Mouse (Mus musculus) heart, embryonic 11.5 days (tissue): Measurements from ENCODE around the gene Hist1h3i. TPM values are rescaled to one million over a fixed set of nuclear protein-coding genes. Genes with fewer than 3 reads are reported as not detected.
"Not testable (repeated sequence)": the region's sequence is repeated elsewhere in the genome, so short reads cannot be mapped to it uniquely, and the experiment has no call there.

Source experiments
- ATAC-seq: fragments of 200-750 bp; cut with Nextera tagmentation; replicated peaks from 2 replicates; pipeline ENCODE4 v1.8.0; 2017; ENCODE audit warnings: moderate library complexity; ENCODE audit not compliant: insufficient number of reproducible peaks, low FRiP score, low TSS enrichment
- H3K27ac ChIP-seq: fragments of 300-500 bp; sonication (generic); 2 replicates; pipeline ENCODE4 v1.5.1; 2014; ENCODE audit warnings: mild to moderate bottlenecking, low read depth, low read length
- H3K27me3 ChIP-seq: fragments of 300-500 bp; sonication (generic); 2 replicates; pipeline ENCODE4 v1.6.1; 2014; ENCODE audit warnings: mild to moderate bottlenecking, low read length, mixed read lengths; ENCODE audit not compliant: control insufficient read depth, insufficient read depth
- H3K36me3 ChIP-seq: fragments of 300-500 bp; sonication (generic); 2 replicates; pipeline ENCODE4 v1.6.1; 2014; ENCODE audit warnings: mild to moderate bottlenecking, low read length, moderate library complexity, mixed read lengths; ENCODE audit not compliant: control insufficient read depth, insufficient read depth
- H3K4me1 ChIP-seq: fragments of 300-500 bp; sonication (generic); 2 replicates; pipeline ENCODE4 v1.6.1; 2014; ENCODE audit warnings: low read length; ENCODE audit not compliant: control insufficient read depth, insufficient read depth
- H3K4me2 ChIP-seq: fragments of 300-500 bp; sonication (generic); 2 replicates; pipeline ENCODE4 v1.6.1; 2014; ENCODE audit warnings: mild to moderate bottlenecking, moderate library complexity
- H3K4me3 ChIP-seq: fragments of 300-500 bp; sonication (generic); 2 replicates; pipeline ENCODE4 v1.5.1; 2014; ENCODE audit warnings: low read depth, low read length
- H3K9ac ChIP-seq: fragments of 300-500 bp; sonication (generic); 2 replicates; pipeline ENCODE4 v1.6.1; 2014; ENCODE audit warnings: mild to moderate bottlenecking, low read depth, low read length, moderate library complexity
- H3K9me3 ChIP-seq: fragments of 300-500 bp; sonication (generic); replicated peaks from 2 replicates; pipeline ENCODE4 v1.6.1; 2016; ENCODE audit warnings: low read length; ENCODE audit not compliant: control insufficient read depth
- WGBS: fragments of 180-500 bp; shearing (Covaris S2); extraction: QIAGEN DNeasy Blood & Tissue Kit; methylation state at CpG from one replicate; pipeline ENCODE4 v1.1.7; 2014; ENCODE audit not compliant: insufficient replicate concordance; 5-methylcytosine and 5-hydroxymethylcytosine counted together
- polyA plus RNA-seq: library from polyadenylated mRNA; unstranded; fragments of >200 nt; fragmentation: Nextera tagmentation; extraction: Ambion mirVana; gene quantifications from 2 replicates; pipeline ENCODE4 v1.2.1, GENCODE M21; 2014

Gene Hist1h3i
- polyA plus RNA-seq, 1 experiment from 2014 or later: 123 TPM

DNA sequence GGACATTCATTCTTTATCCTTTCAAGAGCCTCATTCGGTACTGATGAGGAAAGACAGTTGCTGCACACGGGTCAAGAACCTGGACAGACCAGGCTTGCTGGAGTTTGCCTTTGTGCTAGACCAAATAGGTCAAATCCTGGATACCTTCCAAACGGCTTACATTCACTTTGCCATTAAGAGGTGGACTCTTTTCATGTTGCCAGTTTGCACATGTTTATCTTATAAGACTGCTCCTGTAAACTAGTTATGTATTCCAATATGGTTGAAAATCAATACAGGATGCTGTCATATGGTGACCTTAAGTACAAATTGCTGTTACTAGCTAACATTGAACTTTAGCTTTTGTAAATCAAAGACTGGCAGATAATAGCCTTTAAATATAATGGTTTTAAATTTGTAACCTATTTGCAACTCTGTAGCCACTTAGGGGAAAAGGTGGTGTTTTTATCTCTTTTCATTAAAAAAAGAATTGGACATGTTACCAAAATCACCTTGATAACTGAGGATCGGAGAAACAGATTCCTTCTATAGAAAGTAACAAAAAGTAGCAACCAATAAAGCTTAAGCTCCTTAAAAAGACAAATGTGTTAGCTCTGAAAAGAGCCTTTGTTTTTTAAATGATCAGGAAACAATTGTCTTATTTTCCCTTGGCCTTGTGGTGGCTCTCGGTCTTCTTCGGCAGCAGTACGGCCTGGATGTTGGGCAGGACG, 3.2 kb upstream of the Hist1h3i start:
- Histone ChIP-seq H3K4me2 (peak overlapping the region; percentile 61), H3K9me3 (no peaks in the 10 kb centered on the region), H3K36me3 (no peaks in the 10 kb centered on the region), H3K4me3 (peak overlapping the region; percentile 39), H3K9ac (peak overlapping the region; percentile 69; the same call in 1 of the 2 replicates), H3K4me1 (peaks cover 16% of the 10 kb centered on the region), H3K27me3 (no peaks in the 10 kb centered on the region), H3K27ac (peak overlapping the region; percentile 84)
- 9% methylated on average over 8 of the region's 8 CpGs for WGBS
- no peak for ATAC-seq

DNA sequence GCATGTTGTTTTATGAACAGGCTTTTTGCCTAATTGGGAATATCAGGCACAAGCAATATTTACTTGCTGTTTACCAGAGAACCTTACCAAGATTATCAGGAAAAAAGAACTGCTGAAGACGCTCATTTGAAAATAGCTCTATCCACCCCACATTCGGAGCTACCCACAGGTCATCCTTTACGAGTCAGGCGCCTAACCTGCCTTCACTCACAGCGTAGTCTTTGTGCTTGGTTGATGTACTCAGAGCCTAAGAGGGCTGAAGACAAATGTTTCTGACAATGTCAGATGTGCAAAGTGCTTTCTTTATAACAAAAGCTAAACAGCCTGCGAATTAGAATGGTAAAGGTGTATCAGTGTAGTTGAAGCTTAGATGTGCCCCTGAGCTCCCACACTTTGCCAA, 1.1 kb upstream of the Hist1h3i start:
- Histone ChIP-seq H3K9ac (peak overlapping the region; percentile 71), H3K27me3 (no peaks in the 10 kb centered on the region), H3K4me2 (peak overlapping the region; percentile 75), H3K9me3 (no peaks in the 10 kb centered on the region), H3K36me3 (no peaks in the 10 kb centered on the region), H3K27ac (peak overlapping the region; percentile 82), H3K4me1 (peaks cover 13% of the 10 kb centered on the region; the same call in 1 of the 2 replicates), H3K4me3 (no peak overlapping the region)
- no peak for ATAC-seq
- 39% methylated on average over 6 of the region's 6 CpGs for WGBS

GRCm38 (mm10) chr13:21783734-21784161, 578 bp upstream of the Hist1h3i start:
- Histone ChIP-seq H3K27me3 (no peaks in the 10 kb centered on the region), H3K9me3 (no peaks in the 10 kb centered on the region), H3K4me2 (peak overlapping the region; percentile 75), H3K36me3 (no peaks in the 10 kb centered on the region), H3K4me3 (peak overlapping the region; percentile 39), H3K9ac (peak overlapping the region; percentile 71), H3K27ac (peak overlapping the region; percentile 82), H3K4me1 (peaks cover 13% of the 10 kb centered on the region; the same call in 1 of the 2 replicates)
- no peak for ATAC-seq
- WGBS: 3% methylated on average over 9 of the region's 9 CpGs

GRCm38 (mm10) chr13:21782361-21783254, 562 bp downstream of the Hist1h3i start:
- H3K27me3 ChIP-seq, H3K36me3 ChIP-seq, H3K9me3 ChIP-seq, ATAC-seq: not testable (repeated sequence)
- H3K4me2 ChIP-seq: peak overlapping the region; percentile 75
- H3K27ac ChIP-seq: peak overlapping the region; percentile 87
- H3K4me3 ChIP-seq: peak overlapping the region; percentile 39
- H3K9ac ChIP-seq: peak overlapping the region; percentile 76
- peaks cover 13% of the 10 kb centered on the region; the same call in 1 of the 2 replicates for H3K4me1 ChIP-seq
- WGBS: 2% methylated on average over 17 of the region's 35 CpGs

GRCm38 (mm10) chr13:21781639-21782038, 1.5 kb downstream of the Hist1h3i start:
- no peak overlapping the region for H3K4me2 ChIP-seq
- no peaks in the 10 kb centered on the region for H3K9me3 ChIP-seq
- WGBS: 93% methylated on average over 1 of the region's 1 CpGs
- ATAC-seq: no peak
- H3K4me1 ChIP-seq: peaks cover 13% of the 10 kb centered on the region; the same call in 1 of the 2 replicates
- H3K9ac ChIP-seq: no peak overlapping the region
- H3K27ac ChIP-seq: 0 out of 2 replicates have a peak overlapping the region, but pooled peaks have one; percentile 35
- no peaks in the 10 kb centered on the region for H3K36me3 ChIP-seq
- no peaks in the 10 kb centered on the region for H3K27me3 ChIP-seq
- H3K4me3 ChIP-seq: no peak overlapping the region

DNA sequence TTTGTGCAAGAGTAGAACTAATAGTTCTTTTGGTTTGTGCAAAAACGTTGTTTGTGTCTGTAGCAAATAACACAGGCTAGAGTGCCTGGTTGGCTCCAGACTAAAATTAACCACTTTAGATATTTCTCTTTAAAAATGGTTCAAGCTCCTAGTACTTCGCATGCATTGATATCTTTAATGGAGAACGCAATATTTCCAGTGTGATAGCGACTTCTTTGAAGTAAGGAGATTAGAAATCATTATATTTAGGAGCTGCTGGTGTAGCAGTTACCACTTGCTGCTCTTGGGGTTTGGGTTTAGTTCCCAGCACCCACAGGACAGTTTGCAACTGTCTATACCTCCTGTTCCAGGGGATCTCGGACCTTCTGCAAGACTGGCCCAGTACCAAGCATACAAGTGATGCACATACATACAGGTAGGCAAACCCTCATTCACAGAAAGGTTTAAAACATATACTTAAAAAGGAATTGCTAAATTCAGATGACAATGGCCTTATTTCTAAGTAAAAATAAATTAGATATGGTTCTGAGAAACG, 2.1 kb downstream of the Hist1h3i start:
- Histone ChIP-seq H3K9me3 (no peaks in the 10 kb centered on the region), H3K9ac (peak overlapping the region; percentile 93), H3K36me3 (no peaks in the 10 kb centered on the region), H3K4me3 (peak overlapping the region; percentile 67), H3K27me3 (no peaks in the 10 kb centered on the region), H3K4me1 (peaks cover 13% of the 10 kb centered on the region; the same call in 1 of the 2 replicates), H3K27ac (peak overlapping the region; percentile 96; the same call in 1 of the 2 replicates), H3K4me2 (peak overlapping the region; percentile 97)
- no peak for ATAC-seq
- 45% methylated on average over 6 of the region's 6 CpGs for WGBS

DNA sequence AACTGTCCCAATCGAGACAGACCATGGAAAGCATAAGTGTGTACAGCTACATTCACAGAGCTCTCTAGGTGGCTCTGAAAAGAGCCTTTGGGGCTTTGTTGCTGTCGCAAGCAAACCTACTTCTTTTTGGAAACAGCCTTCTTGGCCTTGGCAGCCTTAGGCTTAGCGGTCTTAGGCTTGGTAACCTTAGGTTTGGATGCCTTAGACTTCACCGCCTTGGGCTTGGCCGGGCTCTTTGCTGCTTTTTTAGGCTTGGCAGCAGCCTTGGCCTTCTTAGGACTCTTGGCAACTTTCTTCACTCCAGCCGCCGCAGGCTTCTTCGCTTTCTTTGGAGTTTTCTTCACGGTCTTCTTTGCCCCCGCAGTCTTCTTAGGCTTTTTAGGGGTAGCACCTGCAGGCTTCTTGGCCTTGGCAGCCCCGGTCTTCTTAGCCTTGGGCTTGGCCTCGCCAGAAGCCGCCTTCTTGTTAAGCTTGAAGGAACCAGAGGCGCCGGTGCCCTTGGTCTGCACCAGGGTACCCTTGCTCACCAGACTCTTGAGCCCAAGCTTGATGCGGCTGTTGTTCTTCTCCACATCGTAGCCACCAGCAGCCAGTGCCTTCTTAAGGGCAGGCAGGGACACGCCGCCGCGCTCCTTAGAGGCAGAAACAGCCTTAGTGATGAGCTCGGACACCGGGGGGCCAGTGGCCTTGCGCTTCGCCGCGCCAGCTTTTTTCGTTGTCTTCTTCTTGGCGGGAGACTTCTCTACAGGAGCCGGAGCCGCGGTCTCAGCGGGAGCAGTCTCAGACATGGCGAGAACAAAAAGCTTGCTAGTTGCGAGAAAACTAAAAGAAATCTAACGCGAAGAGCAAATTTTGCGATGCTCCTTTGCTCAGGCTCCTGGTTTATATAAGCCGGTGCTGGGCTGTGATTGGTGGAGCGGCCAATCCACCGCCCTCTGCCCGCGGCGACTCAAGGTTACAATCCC, 3.1 kb downstream of the Hist1h3i start, which contains the start of gene Hist1h1b:
Gene Hist1h1b (minus strand): TSS at position 859 of the 965 bp plus-strand sequence.
- under 1% methylated on average over 44 of the region's 44 CpGs for WGBS
- H3K9ac ChIP-seq: peak within 1 kb of the TSS; percentile 93
- H3K4me2 ChIP-seq: peak within 1 kb of the TSS; percentile 97
- no peaks in the 10 kb centered on the region for H3K36me3 ChIP-seq
- H3K27me3 ChIP-seq: no peaks in the 10 kb centered on the region
- peak within 1 kb of the TSS; percentile 96 for H3K27ac ChIP-seq
- peak within 1 kb of the TSS; percentile 67 for H3K4me3 ChIP-seq
- H3K4me1 ChIP-seq: peaks cover 13% of the 10 kb centered on the region; the same call in 1 of the 2 replicates
- H3K9me3 ChIP-seq: no peaks in the 10 kb centered on the region
- ATAC-seq: peak; percentile 52
